Mouse (Mus musculus) right cerebral cortex, postnatal 25 days (tissue): ENCODE data around the gene Olfr1129.
"Not testable (repeated sequence)": the region's sequence is repeated elsewhere in the genome, so short reads cannot be mapped to it uniquely, and the experiment has no call there.

Source experiments
- DNase-seq: peaks from one replicate; pipeline ENCODE4 v3.0.0; 2022

Olfr1129 gene

DNA sequence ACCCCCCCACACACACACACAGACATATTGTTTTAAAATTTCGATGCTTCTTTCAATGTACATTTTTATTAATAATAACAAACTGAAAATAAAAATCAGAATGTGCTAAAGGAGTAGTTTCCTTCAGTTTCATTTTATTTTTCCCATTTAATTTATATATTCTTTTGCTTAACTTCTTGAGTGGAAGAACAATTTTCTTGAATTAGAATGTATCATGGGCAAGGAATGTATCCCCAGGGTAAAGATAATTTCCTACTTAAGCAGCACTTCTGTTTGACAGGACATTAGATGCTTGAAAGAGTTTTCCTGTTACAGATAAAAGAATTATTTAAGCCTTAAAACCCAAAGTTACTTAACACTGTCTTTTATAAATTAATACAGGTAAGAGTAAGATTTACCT lies at the start of gene Olfr1129:
Gene Olfr1129, plus strand, starts transcription at position 301 of the 400 bp plus-strand sequence.
- not testable (repeated sequence) for DNase-seq

DNA sequence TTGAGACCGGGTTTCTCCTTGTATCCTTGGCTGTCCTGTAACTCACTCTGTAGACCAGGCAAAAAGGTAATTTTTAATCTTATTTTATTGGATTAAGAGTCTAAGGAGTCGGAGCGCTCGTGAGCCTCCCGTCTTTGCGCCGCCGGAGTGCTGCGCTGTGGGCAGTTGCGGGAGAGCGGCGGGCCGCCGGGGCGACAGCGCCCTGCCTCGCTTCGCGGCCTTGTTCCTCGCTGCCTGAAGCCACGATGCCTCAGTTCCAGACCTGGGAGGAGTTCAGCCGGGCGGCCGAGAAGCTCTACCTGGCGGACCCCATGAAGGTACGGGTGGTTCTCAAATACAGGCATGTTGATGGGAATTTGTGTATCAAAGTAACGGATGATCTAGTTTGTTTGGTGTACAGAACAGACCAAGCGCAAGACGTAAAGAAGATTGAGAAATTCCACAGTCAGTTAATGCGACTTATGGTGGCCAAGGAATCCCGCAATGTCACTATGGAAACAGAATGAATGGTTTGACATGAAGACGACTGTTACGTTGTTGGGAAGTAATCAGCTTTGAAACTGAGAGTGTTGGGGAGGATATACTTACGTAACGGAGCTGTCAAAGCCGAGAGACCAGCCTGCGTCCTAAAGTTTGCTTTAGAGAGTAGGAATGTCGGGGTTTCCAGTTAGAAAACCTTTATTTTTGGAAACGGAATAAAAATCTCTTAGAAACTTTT lies 47.6 kb upstream of the Olfr1129 start:
- DNase-seq, result peak; percentile 15

DNA sequence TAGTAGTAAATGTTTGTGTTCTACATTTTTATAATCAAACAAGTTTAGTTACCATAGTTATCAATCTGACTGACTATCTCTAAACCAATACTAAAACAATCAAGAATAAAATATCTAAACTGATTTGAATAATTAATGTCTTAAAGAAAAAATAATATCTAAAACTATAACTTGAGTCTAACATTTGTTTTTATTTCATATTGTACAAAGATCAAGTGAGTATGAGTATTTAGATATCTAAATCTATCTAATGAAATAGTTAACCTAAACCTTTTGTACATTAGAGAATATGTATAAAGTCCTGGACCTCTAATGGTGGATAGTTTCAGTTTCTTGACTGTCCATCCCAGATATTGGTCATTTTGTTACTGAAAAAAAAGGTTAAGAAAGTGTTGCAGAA lies 42.2 kb upstream of the Olfr1129 start, which contains the start of gene Olfr153:
Gene Olfr153, plus strand, starts transcription at position 301 of the 400 bp plus-strand sequence.
- no peak for DNase-seq

DNA sequence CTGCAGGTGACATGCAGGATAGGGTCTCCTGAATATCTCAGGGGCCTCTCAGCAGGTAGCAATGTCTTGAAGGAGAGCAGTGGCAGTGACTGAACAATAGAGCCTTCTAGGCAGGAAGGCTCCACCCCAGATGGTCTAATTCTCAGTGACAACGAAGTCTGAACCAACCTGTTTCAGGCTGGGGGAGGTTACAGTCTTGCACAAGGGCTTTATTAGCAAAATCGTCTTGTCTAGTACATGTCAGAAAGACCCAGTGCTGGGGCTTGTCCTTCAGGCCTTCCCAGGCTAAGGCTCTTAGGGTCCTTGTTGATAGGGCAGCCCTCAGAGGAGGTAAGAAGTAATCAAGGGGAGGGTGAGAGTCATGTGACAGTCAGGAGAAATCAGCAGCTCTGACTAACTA lies 38.9 kb upstream of the Olfr1129 start:
- DNase-seq, result no peak

DNA sequence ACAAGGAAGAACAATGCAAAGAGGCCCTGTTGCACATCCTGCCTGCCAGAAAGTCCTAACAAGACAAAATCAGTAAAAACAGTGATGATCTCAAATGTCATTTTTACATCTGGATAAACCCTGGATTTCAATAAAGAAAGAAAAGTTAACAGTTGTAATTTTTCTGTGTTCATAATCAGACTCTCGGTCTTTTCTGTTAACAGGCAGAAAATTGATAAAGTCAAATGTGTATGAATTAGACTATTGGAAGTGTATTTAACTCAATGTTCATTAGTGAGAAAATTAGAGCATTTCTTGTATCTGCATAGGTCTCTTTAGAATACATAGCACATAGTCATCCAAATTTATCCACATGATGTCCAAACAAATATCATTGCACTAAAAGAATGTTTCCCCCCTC lies 28.3 kb upstream of the Olfr1129 start, which contains the start of gene Olfr1128:
Gene Olfr1128, minus strand, starts transcription at position 101 of the 400 bp plus-strand sequence.
- DNase-seq, result no peak

DNA sequence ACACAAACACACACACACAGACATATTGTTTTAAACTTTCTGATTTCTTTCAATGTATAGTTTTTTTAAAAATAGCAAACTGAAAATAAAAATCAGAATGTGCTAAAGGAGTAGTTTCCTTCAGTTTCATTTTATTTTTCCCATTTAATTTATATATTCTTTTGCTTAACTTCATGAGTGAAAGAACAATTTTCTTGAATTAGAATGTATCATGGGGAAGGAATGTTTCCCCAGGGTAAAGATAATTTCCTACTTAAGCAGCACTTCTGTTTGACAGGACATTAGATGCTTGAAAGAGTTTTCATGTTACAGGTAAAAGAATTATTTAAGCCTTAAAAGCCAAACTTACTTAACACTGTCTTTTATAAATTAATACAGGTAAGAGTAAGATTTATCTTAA lies 32.2 kb downstream of the Olfr1129 start, which contains the start of gene Olfr1130:
Gene Olfr1130, plus strand, starts transcription at position 301 of the 400 bp plus-strand sequence.
- DNase-seq, result not testable (repeated sequence)

DNA sequence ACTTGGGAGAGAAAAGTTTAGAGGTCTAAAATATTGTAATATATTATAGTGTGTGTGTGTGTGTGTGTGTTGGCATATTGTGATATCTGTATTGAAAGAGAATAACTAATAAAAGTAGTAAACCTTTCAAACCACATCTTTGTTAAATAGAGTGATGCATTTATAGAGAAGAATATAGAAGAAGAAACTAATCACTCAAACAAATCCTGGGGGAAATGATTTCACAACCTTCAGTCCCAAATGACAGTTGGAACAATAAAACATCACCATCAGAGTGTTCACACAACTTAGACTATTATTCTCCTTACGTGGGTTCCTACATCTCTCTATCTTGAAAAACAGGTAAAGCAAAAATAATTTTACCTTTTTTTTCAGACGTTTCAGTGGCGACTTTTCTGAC lies 53.1 kb downstream of the Olfr1129 start, which contains the start of gene Olfr1131:
Gene Olfr1131, plus strand, starts transcription at position 301 of the 400 bp plus-strand sequence.
- DNase-seq, result no peak
